Mouse (Mus musculus) C2C12 (cell line): ENCODE measurements around the gene Mvb12a. TPM values are rescaled to one million over a fixed set of nuclear protein-coding genes. Genes with fewer than 3 reads are reported as not detected.
"Not testable (repeated sequence)": the region's sequence is repeated elsewhere in the genome, so short reads cannot be mapped to it uniquely, and the experiment has no call there.

Source experiments
- H3K27me3 ChIP-seq: one replicate; pipeline ENCODE4 v1.6.1; 2011; ENCODE audit not compliant: control insufficient read depth, insufficient read depth, insufficient read length
- H3K36me3 ChIP-seq: one replicate; pipeline ENCODE4 v1.6.1; 2011; ENCODE audit not compliant: control insufficient read depth, insufficient read depth
- H3K4me3 ChIP-seq: one replicate; pipeline ENCODE4 v1.5.1; 2011; ENCODE audit warnings: mild to moderate bottlenecking, control low read depth; ENCODE audit not compliant: poor library complexity, insufficient read depth, severe bottlenecking
- H3K79me2 ChIP-seq: one replicate; pipeline ENCODE4 v1.6.1; 2011; ENCODE audit not compliant: control insufficient read depth, insufficient read depth
- H3K79me3 ChIP-seq: one replicate; pipeline ENCODE4 v1.6.1; 2011; ENCODE audit warnings: low read depth, control low read depth
- H3ac ChIP-seq: one replicate; pipeline ENCODE3; 2011; ENCODE audit warnings: low read depth; ENCODE audit not compliant: control insufficient read depth, insufficient read length
- CEBPB ChIP-seq: IDR thresholded peaks from one replicate; pipeline ENCODE4 v1.6.1; 2011; ENCODE audit warnings: low read depth, mild to moderate bottlenecking, control low read depth, moderate library complexity
- CTCF ChIP-seq: IDR thresholded peaks from one replicate; pipeline ENCODE4 v1.5.1; 2011; ENCODE audit not compliant: control insufficient read depth, insufficient read depth, insufficient read length
- FOSL1 ChIP-seq: IDR thresholded peaks from one replicate; pipeline ENCODE4 v1.8.0; 2011; ENCODE audit warnings: mild to moderate bottlenecking, low read length; ENCODE audit not compliant: poor library complexity, insufficient read depth, severe bottlenecking
- MAX ChIP-seq: IDR thresholded peaks from one replicate; pipeline ENCODE4 v1.6.1; 2011; ENCODE audit warnings: mild to moderate bottlenecking, control low read depth
- MYOD1 ChIP-seq: IDR thresholded peaks from one replicate; pipeline ENCODE4 v1.6.1; 2011; ENCODE audit warnings: low read depth; ENCODE audit not compliant: control insufficient read depth, insufficient read length
- MYOG ChIP-seq: IDR thresholded peaks from one replicate; pipeline ENCODE4 v1.6.1; 2011; ENCODE audit not compliant: control insufficient read depth, insufficient read length; ENCODE audit errors: extremely low read depth
- USF1 ChIP-seq: IDR thresholded peaks from one replicate; pipeline ENCODE4 v1.6.1; 2011; ENCODE audit warnings: low read depth, mild to moderate bottlenecking, control low read depth, moderate library complexity
- polyA plus RNA-seq: library from polyadenylated mRNA; unstranded; fragments of >200 nt; fragmentation: generic; extraction: Trizol; gene quantifications from one replicate; pipeline ENCODE4 v1.2.1, GENCODE M21; 2012; ENCODE audit warnings: missing spikeins

Mvb12a gene
- polyA plus RNA-seq, 1 experiment: 70.7 TPM

- Histone ChIP-seq H3K27me3 (peaks cover 5% of the 10 kb centered on the region), H3K4me3 (no peak overlapping the region), H3K79me3 (no peaks in the 10 kb centered on the region), H3ac (no peak overlapping the region), H3K36me3 (no peaks in the 10 kb centered on the region), H3K79me2 (no peaks in the 10 kb centered on the region)
- TF ChIP-seq FOSL1: no peak
- peak; percentile 88 for TF ChIP-seq MYOD1
- TF ChIP-seq CTCF: peak; percentile 96
- TF ChIP-seq CEBPB: no peak
- TF ChIP-seq USF1: peak; percentile 82
- TF ChIP-seq MYOG: no peak
- peak; percentile 78 for TF ChIP-seq MAX
These were observed 21.1 kb upstream of the Mvb12a start for GRCm38 (mm10) chr8:71521634-71522033.

GRCm38 (mm10) chr8:71525226-71526050, 17.3 kb upstream of the Mvb12a start, which contains the start of gene Ccdc194:
TSS of gene Ccdc194 (minus strand) at chr8:71525711.
- no peak for TF ChIP-seq MYOD1
- TF ChIP-seq CTCF: no peak
- no peak for TF ChIP-seq CEBPB
- no peak for TF ChIP-seq USF1
- no peak for TF ChIP-seq MYOG
- no peak for TF ChIP-seq FOSL1
- TF ChIP-seq MAX: no peak
- Histone ChIP-seq H3K36me3 (no peaks in the 10 kb centered on the region), H3K4me3 (no peak within 1 kb of the TSS), H3K79me2 (no peaks in the 10 kb centered on the region), H3K27me3 (peaks cover 8% of the 10 kb centered on the region), H3K79me3 (no peaks in the 10 kb centered on the region), H3ac (no peak within 1 kb of the TSS)

- H3ac ChIP-seq: no peak overlapping the region
- H3K27me3 ChIP-seq: peaks cover 8% of the 10 kb centered on the region
- H3K36me3 ChIP-seq: no peaks in the 10 kb centered on the region
- no peaks in the 10 kb centered on the region for H3K79me3 ChIP-seq
- no peaks in the 10 kb centered on the region for H3K79me2 ChIP-seq
- no peak overlapping the region for H3K4me3 ChIP-seq
- TF ChIP-seq MYOG (no peak), CEBPB (no peak), MAX (no peak), USF1 (no peak), CTCF (no peak), FOSL1 (no peak), MYOD1 (no peak)
These were observed 16.4 kb upstream of the Mvb12a start for GRCm38 (mm10) chr8:71526272-71526671.

- H3K27me3 ChIP-seq: peaks cover 8% of the 10 kb centered on the region
- H3K4me3 ChIP-seq: no peak overlapping the region
- no peak overlapping the region for H3ac ChIP-seq
- no peaks in the 10 kb centered on the region for H3K36me3 ChIP-seq
- H3K79me2 ChIP-seq: no peaks in the 10 kb centered on the region
- no peaks in the 10 kb centered on the region for H3K79me3 ChIP-seq
- TF ChIP-seq CTCF (no peak), MYOG (no peak), MAX (no peak), MYOD1 (no peak), USF1 (no peak), CEBPB (no peak), FOSL1 (no peak)
These were observed 15.4 kb upstream of the Mvb12a start for GRCm38 (mm10) chr8:71527162-71527870.

- no peaks in the 10 kb centered on the region for H3K36me3 ChIP-seq
- TF ChIP-seq MYOD1 (no peak), CTCF (no peak), MAX (no peak), USF1 (no peak), CEBPB (no peak), FOSL1 (no peak), MYOG (no peak)
- H3K27me3 ChIP-seq: peaks cover 8% of the 10 kb centered on the region
These were observed 14.2 kb upstream of the Mvb12a start for GRCm38 (mm10) chr8:71528362-71529073.

GRCm38 (mm10) chr8:71530735-71531467, 11.8 kb upstream of the Mvb12a start:
- H3K4me3 ChIP-seq, H3K36me3 ChIP-seq, H3K79me3 ChIP-seq, H3ac ChIP-seq, H3K27me3 ChIP-seq, H3K79me2 ChIP-seq: not testable (repeated sequence)

More at GRCm38 (mm10) chr8:71528362-71529073, 14.2 kb upstream of the Mvb12a start:
- H3K79me2 ChIP-seq: no peaks in the 10 kb centered on the region
- no peaks in the 10 kb centered on the region for H3K79me3 ChIP-seq
- no peak overlapping the region for H3ac ChIP-seq
- no peak overlapping the region for H3K4me3 ChIP-seq
